8 mouse cellular contexts compared by ENCODE assay signal in genomic region chr7:80402651-80403321, GRCm38 (mm10). TPM values are rescaled to one million over a fixed set of nuclear protein-coding genes. Genes with fewer than 3 reads are reported as not detected.
DNase-seq lines count a peak whose midpoint lies in the region; ATAC-seq and TF ChIP-seq lines count a peak whose summit lies in the region.

No protein-coding gene starts in this region.

- under 1% methylated on average over 46 of the region's 92 CpGs for WGBS in forebrain, embryonic 14.5 days
- under 1% methylated on average over 31 of the region's 92 CpGs for WGBS in hindbrain, embryonic 11.5 days
- under 1% methylated on average over 33 of the region's 92 CpGs for WGBS in limb, embryonic 14.5 days
- WGBS in midbrain, embryonic 14.5 days = under 1% methylated on average over 60 of the region's 92 CpGs

- H3K9me3 ChIP-seq in forebrain, embryonic 14.5 days (replicated peaks; ENCODE audit: control insufficient read depth, low read length) = no peaks in the 10 kb centered on the region
- no peaks in the 10 kb centered on the region for H3K9me3 ChIP-seq in hindbrain, embryonic 11.5 days (ENCODE audit: control insufficient read depth, low read length)
- no peaks in the 10 kb centered on the region for H3K9me3 ChIP-seq in limb, embryonic 14.5 days (ENCODE audit: control insufficient read depth, low read length)
- no peaks in the 10 kb centered on the region for H3K9me3 ChIP-seq in midbrain, embryonic 14.5 days (ENCODE audit: control insufficient read depth, low read length)

- H3K27ac ChIP-seq in forebrain, embryonic 14.5 days (ENCODE audit: low read depth, low read length) = peak overlapping the region; percentile 71; the same call in 1 of the 2 replicates
- H3K27ac ChIP-seq in hindbrain, embryonic 11.5 days (ENCODE audit: low read depth, low read length) = peak overlapping the region; percentile 73
- H3K27ac ChIP-seq in limb, embryonic 14.5 days (replicated peaks; ENCODE audit: low read depth, low read length) = peak overlapping the region; percentile 93
- H3K27ac ChIP-seq in midbrain, embryonic 14.5 days (replicated peaks; ENCODE audit: low read depth, low read length) = peak overlapping the region; percentile 83

- peak overlapping the region; percentile 93 for H3K4me2 ChIP-seq in forebrain, embryonic 14.5 days (ENCODE audit: low read length)
- H3K4me2 ChIP-seq in hindbrain, embryonic 11.5 days (replicated peaks; ENCODE audit: low read depth, low read length) = peak overlapping the region; percentile 92
- H3K4me2 ChIP-seq in limb, embryonic 14.5 days (replicated peaks; ENCODE audit: low read depth, low read length, severe bottlenecking) = peak overlapping the region; percentile 87
- H3K4me2 ChIP-seq in midbrain, embryonic 14.5 days (ENCODE audit: low read length) = peak overlapping the region; percentile 92

- H3K27me3 ChIP-seq in forebrain, embryonic 14.5 days (replicated peaks; ENCODE audit: control insufficient read depth, insufficient read depth, low read length) = no peaks in the 10 kb centered on the region
- H3K27me3 ChIP-seq in hindbrain, embryonic 11.5 days (ENCODE audit: control insufficient read depth, insufficient read depth, low read length) = no peaks in the 10 kb centered on the region
- H3K27me3 ChIP-seq in limb, embryonic 14.5 days (ENCODE audit: control insufficient read depth, insufficient read depth, low read length) = no peaks in the 10 kb centered on the region
- 0 out of 2 replicates have a peak, but pooled peaks cover 8% of the 10 kb centered on the region for H3K27me3 ChIP-seq in midbrain, embryonic 14.5 days (ENCODE audit: control insufficient read depth, insufficient read depth, low read length)

- ATAC-seq in cerebellum, adult (ENCODE audit: insufficient number of reproducible peaks, low FRiP score, low TSS enrichment) = peak; percentile 51
- ATAC-seq in forebrain, embryonic 14.5 days = peak; percentile 81
- ATAC-seq in hindbrain, embryonic 11.5 days (ENCODE audit: low FRiP score) = peak; percentile 70
- ATAC-seq in limb, embryonic 14.5 days (ENCODE audit: low FRiP score, low read depth) = peak; percentile 74
- ATAC-seq in midbrain, embryonic 14.5 days (ENCODE audit: low FRiP score, low TSS enrichment) = peak; percentile 80

- peak overlapping the region; percentile 93 for H3K4me3 ChIP-seq in forebrain, embryonic 14.5 days (ENCODE audit: low read depth, low read length)
- peak overlapping the region; percentile 91 for H3K4me3 ChIP-seq in hindbrain, embryonic 11.5 days (ENCODE audit: low read depth, low read length)
- peak overlapping the region; percentile 89 for H3K4me3 ChIP-seq in limb, embryonic 14.5 days (replicated peaks; ENCODE audit: low read length)
- H3K4me3 ChIP-seq in midbrain, embryonic 14.5 days (replicated peaks; ENCODE audit: low read depth, low read length) = peak overlapping the region; percentile 82

- peak; percentile 82 to 88 for DNase-seq in adrenal gland, adult (ENCODE audit: inconsistent age in 2 of 2, low spot score in 1 of 2)
- DNase-seq in adrenal gland, adult 8-10 months = no peak
- DNase-seq in forebrain, embryonic 14.5 days (ENCODE audit: low spot score) = peak; percentile 58
- DNase-seq in hindbrain, embryonic 11.5 days (ENCODE audit: low spot score) = peak; percentile 84
- DNase-seq in limb, embryonic 14.5 days (ENCODE audit: low spot score) = peak; percentile 56
- peak; percentile 86 for DNase-seq in midbrain, embryonic 14.5 days
- DNase-seq in spleen, postnatal 10 days (ENCODE audit: low spot score in 2 of 2) = peak; percentile 62 to 84

- 0 out of 2 replicates have a peak, but pooled peaks cover 1% of the 10 kb centered on the region for H3K36me3 ChIP-seq in forebrain, embryonic 14.5 days (ENCODE audit: control insufficient read depth, insufficient read depth, low read length)
- H3K36me3 ChIP-seq in hindbrain, embryonic 11.5 days (ENCODE audit: control insufficient read depth, insufficient read depth, low read length) = no peaks in the 10 kb centered on the region
- H3K36me3 ChIP-seq in limb, embryonic 14.5 days (ENCODE audit: control insufficient read depth, insufficient read depth, low read length) = peaks cover 5% of the 10 kb centered on the region; the same call in 1 of the 2 replicates
- 0 out of 2 replicates have a peak, but pooled peaks cover 5% of the 10 kb centered on the region for H3K36me3 ChIP-seq in midbrain, embryonic 14.5 days (ENCODE audit: control insufficient read depth, insufficient read depth, low read length)

- H3K9ac ChIP-seq in forebrain, embryonic 14.5 days (ENCODE audit: low read length) = peak overlapping the region; percentile 93
- H3K9ac ChIP-seq in hindbrain, embryonic 11.5 days (ENCODE audit: low read depth, low read length) = peak overlapping the region; percentile 90
- H3K9ac ChIP-seq in limb, embryonic 14.5 days (ENCODE audit: low read depth, low read length, severe bottlenecking) = peak overlapping the region; percentile 97
- H3K9ac ChIP-seq in midbrain, embryonic 14.5 days (replicated peaks; ENCODE audit: low read length) = peak overlapping the region; percentile 92

- H3K4me1 ChIP-seq in forebrain, embryonic 14.5 days (ENCODE audit: control insufficient read depth, insufficient read depth, low read length) = peaks cover 12% of the 10 kb centered on the region
- peaks cover 6% of the 10 kb centered on the region; the same call in 1 of the 2 replicates for H3K4me1 ChIP-seq in hindbrain, embryonic 11.5 days (replicated peaks; ENCODE audit: control insufficient read depth, insufficient read depth, low read length)
- peaks cover 24% of the 10 kb centered on the region for H3K4me1 ChIP-seq in limb, embryonic 14.5 days (ENCODE audit: control insufficient read depth, insufficient read depth, low read length)
- H3K4me1 ChIP-seq in midbrain, embryonic 14.5 days (ENCODE audit: control insufficient read depth, insufficient read depth, low read length) = peaks cover 14% of the 10 kb centered on the region

- TF ChIP-seq POLR2A in limb, embryonic 14.5 days (IDR thresholded peaks at IDR 0.05; ENCODE audit: borderline replicate concordance, extremely low read depth, insufficient read depth, insufficient read length) = 0 out of 2 replicates have a peak, but pooled peaks have one; percentile 25

RNA-seq across cellular contexts. Expression of gene Furin, which starts 2.5 kb away (rescaled TPM):
- total RNA-seq in adrenal gland, adult 8-10 months (2022) = 100 to 1,000 TPM; 153 to 192 (median 166) TPM
- polyA plus RNA-seq in forebrain, embryonic 14.5 days (2014; fragmentation: Nextera tagmentation; extraction: Ambion mirVana) = 3.9 and 4.1 TPM in 2 replicates
- 3.4 and 4.1 TPM in 2 replicates for polyA plus RNA-seq in hindbrain, embryonic 11.5 days (2014; fragmentation: Nextera tagmentation; extraction: Ambion mirVana)
- 40.5 and 58.3 TPM in 2 replicates for polyA plus RNA-seq in limb, embryonic 14.5 days (2012; rRNA removed)
- 17.0 and 19.8 TPM in 2 replicates for polyA plus RNA-seq in limb, embryonic 14.5 days (2014; fragmentation: Nextera tagmentation; extraction: Ambion mirVana)
- 4.6 and 4.9 TPM in 2 replicates for polyA plus RNA-seq in midbrain, embryonic 14.5 days (2014; fragmentation: Nextera tagmentation; extraction: Ambion mirVana)

RNA-seq across cellular contexts. Expression of gene Fes, which starts 15.0 kb away (rescaled TPM):
- 10 to 100 TPM in 3 of 4 experiments, 1 to 10 TPM in 1; 7.1 to 20.3 (median 15.2) TPM for total RNA-seq in adrenal gland, adult 8-10 months (2022)
- polyA plus RNA-seq in forebrain, embryonic 14.5 days (2014; fragmentation: Nextera tagmentation; extraction: Ambion mirVana) = 2.4 and 3.5 TPM in 2 replicates
- 5.8 and 9.5 TPM in 2 replicates for polyA plus RNA-seq in hindbrain, embryonic 11.5 days (2014; fragmentation: Nextera tagmentation; extraction: Ambion mirVana)
- polyA plus RNA-seq in limb, embryonic 14.5 days (2012; rRNA removed) = 23.5 and 26.0 TPM in 2 replicates
- polyA plus RNA-seq in limb, embryonic 14.5 days (2014; fragmentation: Nextera tagmentation; extraction: Ambion mirVana) = 12.6 and 14.5 TPM in 2 replicates
- polyA plus RNA-seq in midbrain, embryonic 14.5 days (2014; fragmentation: Nextera tagmentation; extraction: Ambion mirVana) = 1.6 and 3.2 TPM in 2 replicates

RNA-seq across cellular contexts. Expression of gene Man2a2, which starts 31.6 kb away (rescaled TPM):
- total RNA-seq in adrenal gland, adult 8-10 months (2022) = 100 to 1,000 TPM in 3 of 4 experiments, 10 to 100 TPM in 1; 92.4 to 158 (median 132) TPM
- polyA plus RNA-seq in forebrain, embryonic 14.5 days (2014; fragmentation: Nextera tagmentation; extraction: Ambion mirVana) = 7.6 and 10.5 TPM in 2 replicates
- 7.7 and 9.8 TPM in 2 replicates for polyA plus RNA-seq in hindbrain, embryonic 11.5 days (2014; fragmentation: Nextera tagmentation; extraction: Ambion mirVana)
- 64.8 and 89.1 TPM in 2 replicates for polyA plus RNA-seq in limb, embryonic 14.5 days (2012; rRNA removed)
- 14.8 and 18.4 TPM in 2 replicates for polyA plus RNA-seq in limb, embryonic 14.5 days (2014; fragmentation: Nextera tagmentation; extraction: Ambion mirVana)
- polyA plus RNA-seq in midbrain, embryonic 14.5 days (2014; fragmentation: Nextera tagmentation; extraction: Ambion mirVana) = 18.1 and 19.5 TPM in 2 replicates

RNA-seq across cellular contexts. Expression of gene Hddc3, which starts 59.9 kb away (rescaled TPM):
- 10 to 100 TPM; 29.7 to 43.1 (median 35.4) TPM for total RNA-seq in adrenal gland, adult 8-10 months (2022)
- 27.2 and 30.7 TPM in 2 replicates for polyA plus RNA-seq in forebrain, embryonic 14.5 days (2014; fragmentation: Nextera tagmentation; extraction: Ambion mirVana)
- polyA plus RNA-seq in hindbrain, embryonic 11.5 days (2014; fragmentation: Nextera tagmentation; extraction: Ambion mirVana) = 18.4 and 25.3 TPM in 2 replicates
- polyA plus RNA-seq in limb, embryonic 14.5 days (2012; rRNA removed) = 48.8 and 50.4 TPM in 2 replicates
- polyA plus RNA-seq in limb, embryonic 14.5 days (2014; fragmentation: Nextera tagmentation; extraction: Ambion mirVana) = 23.1 and 23.8 TPM in 2 replicates
- 28.7 and 34.8 TPM in 2 replicates for polyA plus RNA-seq in midbrain, embryonic 14.5 days (2014; fragmentation: Nextera tagmentation; extraction: Ambion mirVana)
